Comparison of ENCODE assay signal across 8 mouse cellular contexts in the genomic region with DNA sequence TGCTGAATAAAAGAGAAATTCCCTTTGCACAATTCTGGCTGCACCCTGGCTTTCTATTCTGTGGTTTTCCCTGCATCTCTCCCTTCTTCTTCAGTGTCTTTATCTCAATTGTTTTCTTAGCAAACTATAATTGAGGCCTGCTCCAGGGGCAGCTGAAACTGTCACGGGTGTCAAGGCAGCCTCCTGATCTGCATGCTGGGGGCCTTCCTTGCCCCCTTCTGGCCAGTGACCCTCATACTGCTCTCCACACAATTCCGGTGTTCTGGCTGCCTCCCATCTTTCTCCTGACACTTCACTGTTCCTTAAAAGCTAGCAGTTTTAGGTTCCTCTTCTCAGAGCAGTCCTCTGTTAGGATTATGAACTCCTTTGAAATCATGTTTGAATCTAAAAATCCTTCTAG. TPM values are rescaled to one million over a fixed set of nuclear protein-coding genes. Genes with fewer than 3 reads are reported as not detected.
DNase-seq lines count a peak whose midpoint lies in the region; ATAC-seq and TF ChIP-seq lines count a peak whose summit lies in the region.

No protein-coding gene starts in this region.

- no peaks in the 10 kb centered on the region for H3K9me3 ChIP-seq in kidney, embryonic 15.5 days (replicated peaks)
- no peaks in the 10 kb centered on the region for H3K9me3 ChIP-seq in hindbrain, embryonic 14.5 days (ENCODE audit: control insufficient read depth, low read length)
- no peaks in the 10 kb centered on the region for H3K9me3 ChIP-seq in midbrain, embryonic 15.5 days

- H3K27me3 ChIP-seq in kidney, embryonic 15.5 days: no peaks in the 10 kb centered on the region
- H3K27me3 ChIP-seq in hindbrain, embryonic 14.5 days (ENCODE audit: control insufficient read depth, insufficient read depth, low read length): no peaks in the 10 kb centered on the region
- H3K27me3 ChIP-seq in midbrain, embryonic 15.5 days (replicated peaks): no peaks in the 10 kb centered on the region

- 10% methylated on average over 2 of the region's 2 CpGs for WGBS in kidney, embryonic 15.5 days
- WGBS in hindbrain, embryonic 14.5 days: 21% methylated on average over 2 of the region's 2 CpGs
- WGBS in midbrain, embryonic 15.5 days: 17% methylated on average over 2 of the region's 2 CpGs

- H3K4me2 ChIP-seq in kidney, embryonic 15.5 days: peak overlapping the region; percentile 76
- H3K4me2 ChIP-seq in hindbrain, embryonic 14.5 days (replicated peaks): peak overlapping the region; percentile 75
- peak overlapping the region; percentile 63 for H3K4me2 ChIP-seq in midbrain, embryonic 15.5 days

- H3K4me3 ChIP-seq in kidney, embryonic 15.5 days (replicated peaks): peak overlapping the region; percentile 81
- H3K4me3 ChIP-seq in bone marrow macrophage, adult 2 months (ENCODE audit: insufficient read depth, low read length): peak overlapping the region; percentile 90
- peak overlapping the region; percentile 77 for H3K4me3 ChIP-seq in hindbrain, embryonic 14.5 days (replicated peaks; ENCODE audit: low read length)
- H3K4me3 ChIP-seq in midbrain, embryonic 15.5 days: peak overlapping the region; percentile 75

- TF ChIP-seq POLR2A in bone marrow macrophage, adult 2 months (IDR thresholded peaks at IDR 0.05; ENCODE audit: borderline replicate concordance, low read depth, low read length): no peak

- no peak for DNase-seq in kidney, postnatal 10 days
- DNase-seq in hindbrain, embryonic 14.5 days (ENCODE audit: low spot score): no peak
- DNase-seq in gastrocnemius, postnatal 25 days: no peak
- DNase-seq in ovary, postnatal 10 days (ENCODE audit: low spot score): no peak
- DNase-seq in right cerebral cortex, postnatal 25 days: no peak

- no peak for TF ChIP-seq CTCF in bone marrow macrophage, adult 2 months (IDR thresholded peaks at IDR 0.05; ENCODE audit: low read depth, low read length)

- peak overlapping the region; percentile 71 for H3K9ac ChIP-seq in kidney, embryonic 15.5 days
- H3K9ac ChIP-seq in hindbrain, embryonic 14.5 days: peak overlapping the region; percentile 67
- H3K9ac ChIP-seq in midbrain, embryonic 15.5 days: peak overlapping the region; percentile 66; the same call in 1 of the 2 replicates

- no peak overlapping the region for H3K27ac ChIP-seq in kidney, embryonic 15.5 days
- no peak overlapping the region for H3K27ac ChIP-seq in bone marrow macrophage, adult 2 months (ENCODE audit: insufficient read depth, low read depth, low read length)
- H3K27ac ChIP-seq in hindbrain, embryonic 14.5 days: no peak overlapping the region
- H3K27ac ChIP-seq in midbrain, embryonic 15.5 days: no peak overlapping the region

- ATAC-seq in kidney, embryonic 15.5 days (replicated peaks; ENCODE audit: low FRiP score): no peak
- ATAC-seq in hindbrain, embryonic 14.5 days (ENCODE audit: low FRiP score): no peak
- no peak for ATAC-seq in midbrain, embryonic 15.5 days (replicated peaks)

- peaks cover 11% of the 10 kb centered on the region for H3K4me1 ChIP-seq in kidney, embryonic 15.5 days
- peaks cover 2% of the 10 kb centered on the region for H3K4me1 ChIP-seq in bone marrow macrophage, adult 2 months (ENCODE audit: control insufficient read depth, insufficient read depth, low read length)
- peaks cover 9% of the 10 kb centered on the region for H3K4me1 ChIP-seq in hindbrain, embryonic 14.5 days (replicated peaks; ENCODE audit: control insufficient read depth, insufficient read depth, low read length)
- peaks cover 13% of the 10 kb centered on the region for H3K4me1 ChIP-seq in midbrain, embryonic 15.5 days

- peaks cover 42% of the 10 kb centered on the region for H3K36me3 ChIP-seq in kidney, embryonic 15.5 days
- H3K36me3 ChIP-seq in hindbrain, embryonic 14.5 days (replicated peaks; ENCODE audit: control insufficient read depth, insufficient read depth): peaks cover 41% of the 10 kb centered on the region
- peaks cover 28% of the 10 kb centered on the region for H3K36me3 ChIP-seq in midbrain, embryonic 15.5 days (replicated peaks)

RNA-seq across cellular contexts. Expression of a gene that starts 1.2 kb away (rescaled TPM):
- polyA plus RNA-seq in kidney, embryonic 15.5 days (2015; fragmentation: Nextera tagmentation; extraction: Ambion mirVana): 11.9 and 12.5 TPM in 2 replicates
- polyA plus RNA-seq in bone marrow macrophage, adult 2 months (2012; ENCODE audit: insufficient read depth, insufficient read length, missing spikeins): 10.6 and 16.8 TPM in 2 replicates
- 23.1 and 25.0 TPM in 2 replicates for polyA plus RNA-seq in hindbrain, embryonic 14.5 days (2014; fragmentation: Nextera tagmentation; extraction: Ambion mirVana)
- polyA plus RNA-seq in midbrain, embryonic 15.5 days (2015; fragmentation: Nextera tagmentation; extraction: Ambion mirVana): 17.6 and 19.5 TPM in 2 replicates
- total RNA-seq in gastrocnemius, postnatal 25 days (2021): 1 to 10 TPM; 6.0 to 6.3 TPM
